Mouse (Mus musculus): ENCODE measurements around the gene Yipf2.

The Yipf2 gene

GRCm38 (mm10) chr9:21592703-21593121 lies at the start of gene Yipf2, which contains the start of gene Timm29:
Yipf2 (minus strand) TSS chr9:21592828.
Timm29 (plus strand) TSS chr9:21592722.
- DNase-seq (ENCODE audit: low spot score in 2 of 2) = peak; percentile 88 to 90

GRCm38 (mm10) chr9:21639031-21639430 lies 46.4 kb upstream of the Yipf2 start:
- no peak for DNase-seq (ENCODE audit: low spot score in 2 of 2)

GRCm38 (mm10) chr9:21635639-21636038 lies 43.0 kb upstream of the Yipf2 start:
- DNase-seq (ENCODE audit: low spot score in 2 of 2) = peak in 1 of 2 experiments; percentile 18

- no peak for DNase-seq (ENCODE audit: low spot score in 2 of 2)
Measured at GRCm38 (mm10) chr9:21633106-21633505, 40.5 kb upstream of the Yipf2 start.

- peak in 1 of 2 experiments; percentile 26 for DNase-seq (ENCODE audit: low spot score in 2 of 2)
Measured at GRCm38 (mm10) chr9:21630673-21631072, 38.0 kb upstream of the Yipf2 start.

- DNase-seq (ENCODE audit: low spot score in 2 of 2) = no peak
Measured at GRCm38 (mm10) chr9:21627145-21627795, 34.6 kb upstream of the Yipf2 start.

- no peak for DNase-seq (ENCODE audit: low spot score in 2 of 2)
Measured at GRCm38 (mm10) chr9:21626571-21626970, 33.9 kb upstream of the Yipf2 start.

- no peak for DNase-seq (ENCODE audit: low spot score in 2 of 2)
Measured at GRCm38 (mm10) chr9:21625342-21626339, 33.0 kb upstream of the Yipf2 start.

- DNase-seq (ENCODE audit: low spot score in 2 of 2) = no peak
Measured at GRCm38 (mm10) chr9:21622676-21623075, 30.0 kb upstream of the Yipf2 start.

GRCm38 (mm10) chr9:21620229-21620628 lies 27.6 kb upstream of the Yipf2 start:
- no peak for DNase-seq (ENCODE audit: low spot score in 2 of 2)

- no peak for DNase-seq (ENCODE audit: low spot score in 2 of 2)
Measured at GRCm38 (mm10) chr9:21617066-21617465, 24.4 kb upstream of the Yipf2 start.

- DNase-seq (ENCODE audit: low spot score in 2 of 2) = peak; percentile 86 to 88
Measured at GRCm38 (mm10) chr9:21616232-21616781, 23.7 kb upstream of the Yipf2 start.

- peak; percentile 100 for DNase-seq (ENCODE audit: low spot score in 2 of 2)
Measured at GRCm38 (mm10) chr9:21615617-21616231, 23.1 kb upstream of the Yipf2 start, which contains the start of gene Smarca4. Smarca4 (plus strand) TSS chr9:21616169.

- DNase-seq (ENCODE audit: low spot score in 2 of 2) = no peak
Measured at GRCm38 (mm10) chr9:21614864-21615616, 22.4 kb upstream of the Yipf2 start.

- DNase-seq (ENCODE audit: low spot score in 2 of 2) = no peak
Measured at GRCm38 (mm10) chr9:21609861-21610260, 17.2 kb upstream of the Yipf2 start.

GRCm38 (mm10) chr9:21606648-21607047 lies 14.0 kb upstream of the Yipf2 start:
- DNase-seq (ENCODE audit: low spot score in 2 of 2) = no peak

- DNase-seq (ENCODE audit: low spot score in 2 of 2) = no peak
Measured at GRCm38 (mm10) chr9:21605865-21606264, 13.2 kb upstream of the Yipf2 start.

GRCm38 (mm10) chr9:21604119-21604518 lies 11.5 kb upstream of the Yipf2 start:
- DNase-seq (ENCODE audit: low spot score in 2 of 2) = no peak

GRCm38 (mm10) chr9:21601722-21602399 lies 9.2 kb upstream of the Yipf2 start:
- DNase-seq (ENCODE audit: low spot score in 2 of 2) = peak in 1 of 2 experiments; percentile 59

- no peak for DNase-seq (ENCODE audit: low spot score in 2 of 2)
Measured at GRCm38 (mm10) chr9:21601073-21601472, 8.4 kb upstream of the Yipf2 start.

Data from frontal cortex, postnatal 10 days (tissue).